Mouse (Mus musculus) CD4-positive, CD25-positive, alpha-beta regulatory T cell, adult 4 months (primary cell): ENCODE data around the gene Fmr1. TPM values are rescaled to one million over a fixed set of nuclear protein-coding genes. Genes with fewer than 3 reads are reported as not detected.
A peak's percentile ranks its signal among the peaks of the same experiment; 100 is the strongest.
"Not testable (repeated sequence)": the region's sequence is repeated elsewhere in the genome, so short reads cannot be mapped to it uniquely, and the experiment has no call there.

Experiments
- ATAC-seq: one replicate; pipeline ENCODE4 v1.8.0; 2017
- polyA plus RNA-seq, 2 experiments: library from polyadenylated mRNA; unstranded; fragments of 100-300 nt; shearing (Covaris generic); gene quantifications; one replicate each; pipeline ENCODE4 v1.2.1; 2017

Gene Fmr1
- polyA plus RNA-seq = 10 to 100 TPM; 17.0 to 24.2 TPM

GRCm38 (mm10) chrX:68678333-68678740, at the start of gene Fmr1:
Gene Fmr1, plus strand, starts transcription at chrX:68678541.
- ATAC-seq = peak; percentile 87

GRCm38 (mm10) chrX:68641603-68642002, 36.7 kb upstream of the Fmr1 start:
- no peak for ATAC-seq

- no peak for ATAC-seq
Observed at GRCm38 (mm10) chrX:68645154-68645919, 33.0 kb upstream of the Fmr1 start.

GRCm38 (mm10) chrX:68677508-68677907, 833 bp upstream of the Fmr1 start:
- ATAC-seq = no peak

GRCm38 (mm10) chrX:68678815-68679486, 610 bp downstream of the Fmr1 start:
- peak; percentile 27 for ATAC-seq

DNA sequence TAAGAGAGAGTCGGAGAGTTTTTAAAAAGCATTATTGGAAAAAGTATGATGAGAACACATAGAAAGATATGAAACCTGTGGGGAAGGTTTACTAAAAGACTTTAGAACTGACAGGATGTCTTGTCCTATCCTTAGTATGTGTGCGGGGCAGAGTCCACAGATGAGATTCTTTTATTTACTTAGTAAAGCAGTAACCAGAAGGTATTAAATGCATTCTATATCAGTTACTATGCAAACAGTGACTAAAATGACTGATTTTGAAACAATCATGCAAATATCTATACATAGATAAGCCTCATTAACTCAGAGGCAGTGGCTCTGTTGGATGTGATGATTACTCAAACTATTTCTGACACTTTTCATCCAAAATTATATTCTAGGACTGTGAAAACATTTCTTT, 6.4 kb downstream of the Fmr1 start:
- peak; percentile 51 for ATAC-seq

GRCm38 (mm10) chrX:68691936-68692335, 13.6 kb downstream of the Fmr1 start:
- not testable (repeated sequence) for ATAC-seq

DNA sequence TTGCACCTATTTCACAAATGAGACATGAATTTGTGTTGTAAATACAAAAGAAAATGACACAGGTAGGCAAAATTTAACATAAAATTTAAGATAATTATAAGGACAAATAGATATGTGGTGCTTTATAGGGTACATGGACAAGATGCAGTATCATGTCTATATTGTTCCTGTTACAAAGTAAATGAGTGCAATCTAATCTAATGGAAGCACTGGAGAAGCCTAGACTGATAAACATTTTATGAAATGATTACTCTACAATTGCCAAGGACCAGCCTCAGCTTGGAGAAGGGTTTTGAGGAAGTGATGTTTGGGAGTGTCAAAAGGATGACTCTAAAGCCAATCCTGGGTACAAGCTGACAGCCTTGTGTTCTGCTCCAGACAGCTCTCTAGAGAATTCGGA, 58.6 kb downstream of the Fmr1 start:
- no peak for ATAC-seq

GRCm38 (mm10) chrX:68740088-68740487, 61.7 kb downstream of the Fmr1 start:
- no peak for ATAC-seq

DNA sequence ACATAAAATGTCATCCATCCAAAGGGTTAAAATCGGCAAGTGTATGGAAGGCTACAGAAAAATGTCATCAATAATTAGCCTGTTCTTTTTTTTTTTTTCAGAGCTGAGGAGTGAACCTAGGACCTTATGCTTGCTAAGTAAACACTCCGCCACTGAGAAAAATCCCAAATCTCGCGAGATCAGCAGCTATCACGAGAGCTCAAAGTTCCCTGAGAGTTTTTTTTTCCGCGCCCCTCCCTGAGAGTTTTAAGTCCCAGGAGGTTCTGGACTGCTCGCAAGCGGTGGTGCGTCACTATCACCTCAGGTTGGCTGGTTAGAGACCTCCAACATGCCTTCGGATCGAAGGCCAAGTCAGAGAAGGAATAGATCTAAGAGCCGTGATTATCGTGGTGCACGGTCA, 83.3 kb downstream of the Fmr1 start, which contains the start of gene Fmr1nb:
TSS of gene Fmr1nb (plus strand) at position 234 of the 400 bp plus-strand sequence.
- no peak for ATAC-seq

Other genes with a start within 250 kb of the Fmr1 start
- gene Fmr1nb, start 83.3 kb downstream of the Fmr1 start, polyA plus RNA-seq = 1 to 10 TPM in 1 of 2 experiments, not detected in 1; 1.2 TPM
- gene Gm14698, start 142.6 kb downstream of the Fmr1 start, polyA plus RNA-seq = 1 to 10 TPM; 1.1 to 1.8 TPM
- gene Gm6812, start 214.5 kb downstream of the Fmr1 start, polyA plus RNA-seq = not detected